Mouse (Mus musculus): ENCODE measurements around the gene Slc38a6. TPM values are rescaled to one million over a fixed set of nuclear protein-coding genes. Genes with fewer than 3 reads are reported as not detected.

The Slc38a6 gene
- polyA plus RNA-seq, 2 experiments = 13.1 to 37.6 TPM

GRCm38 (mm10) chr12:73357736-73358135, 71.2 kb downstream of the Slc38a6 start:
- Histone ChIP-seq H3K27ac (replicated peaks; ENCODE audit: low read depth, low read length) (no peak overlapping the region), H3K4me3 (replicated peaks; ENCODE audit: low read length) (no peak overlapping the region), H3K9ac (ENCODE audit: low read depth, low read length, severe bottlenecking) (no peak overlapping the region), H3K4me2 (replicated peaks; ENCODE audit: low read depth, low read length, severe bottlenecking) (no peak overlapping the region), H3K27me3 (ENCODE audit: control insufficient read depth, insufficient read depth, low read length) (no peaks in the 10 kb centered on the region), H3K36me3 (ENCODE audit: control insufficient read depth, insufficient read depth, low read length) (no peaks in the 10 kb centered on the region), H3K4me1 (ENCODE audit: control insufficient read depth, insufficient read depth, low read length) (peaks cover 20% of the 10 kb centered on the region), H3K9me3 (ENCODE audit: control insufficient read depth, low read length) (0 out of 2 replicates have a peak, but pooled peaks cover 3% of the 10 kb centered on the region)
- no peak for TF ChIP-seq POLR2A (IDR thresholded peaks at IDR 0.05; ENCODE audit: borderline replicate concordance, extremely low read depth, insufficient read depth, insufficient read length)
- no peak for ATAC-seq (ENCODE audit: low FRiP score, low read depth)
- 87% methylated on average over 3 of the region's 3 CpGs for WGBS
- DNase-seq (ENCODE audit: low spot score) = no peak

DNA sequence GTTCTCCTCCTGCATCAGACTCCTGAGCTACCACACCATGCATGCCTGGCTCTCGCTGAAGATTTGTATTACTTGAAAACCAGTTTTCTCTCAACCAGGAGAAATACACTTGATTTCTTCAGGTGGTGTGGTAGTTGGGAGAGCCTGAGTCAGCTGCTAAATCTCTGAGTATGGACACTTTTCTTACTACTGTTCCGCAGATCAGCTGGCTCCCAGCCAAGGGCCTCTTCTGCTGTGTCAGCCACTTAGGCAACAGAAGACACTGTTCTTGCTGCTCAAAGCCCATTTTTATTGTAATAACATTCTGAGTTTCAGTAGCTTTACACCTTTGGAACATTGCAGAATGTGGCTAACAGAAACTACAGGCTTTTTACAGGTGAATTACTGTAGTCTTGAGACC, 72.1 kb downstream of the Slc38a6 start:
- H3K4me1 ChIP-seq (ENCODE audit: control insufficient read depth, insufficient read depth, low read length) = peaks cover 20% of the 10 kb centered on the region
- no peak overlapping the region for H3K4me2 ChIP-seq (replicated peaks; ENCODE audit: low read depth, low read length, severe bottlenecking)
- no peak for ATAC-seq (ENCODE audit: low FRiP score, low read depth)
- no peak overlapping the region for H3K4me3 ChIP-seq (replicated peaks; ENCODE audit: low read length)
- WGBS = 79% methylated on average over 2 of the region's 2 CpGs
- no peaks in the 10 kb centered on the region for H3K36me3 ChIP-seq (ENCODE audit: control insufficient read depth, insufficient read depth, low read length)
- no peak overlapping the region for H3K9ac ChIP-seq (ENCODE audit: low read depth, low read length, severe bottlenecking)
- H3K27me3 ChIP-seq (ENCODE audit: control insufficient read depth, insufficient read depth, low read length) = no peaks in the 10 kb centered on the region
- no peak overlapping the region for H3K27ac ChIP-seq (replicated peaks; ENCODE audit: low read depth, low read length)
- no peak for TF ChIP-seq POLR2A (IDR thresholded peaks at IDR 0.05; ENCODE audit: borderline replicate concordance, extremely low read depth, insufficient read depth, insufficient read length)
- H3K9me3 ChIP-seq (ENCODE audit: control insufficient read depth, low read length) = 0 out of 2 replicates have a peak, but pooled peaks cover 3% of the 10 kb centered on the region
- DNase-seq (ENCODE audit: low spot score) = peak; percentile 51

GRCm38 (mm10) chr12:73359520-73359919, 72.9 kb downstream of the Slc38a6 start:
- no peaks in the 10 kb centered on the region for H3K27me3 ChIP-seq (ENCODE audit: control insufficient read depth, insufficient read depth, low read length)
- no peak for DNase-seq (ENCODE audit: low spot score)
- H3K36me3 ChIP-seq (ENCODE audit: control insufficient read depth, insufficient read depth, low read length) = no peaks in the 10 kb centered on the region
- no peak overlapping the region for H3K4me2 ChIP-seq (replicated peaks; ENCODE audit: low read depth, low read length, severe bottlenecking)
- no peak for ATAC-seq (ENCODE audit: low FRiP score, low read depth)
- H3K27ac ChIP-seq (replicated peaks; ENCODE audit: low read depth, low read length) = no peak overlapping the region
- H3K4me3 ChIP-seq (replicated peaks; ENCODE audit: low read length) = no peak overlapping the region
- H3K4me1 ChIP-seq (ENCODE audit: control insufficient read depth, insufficient read depth, low read length) = peaks cover 14% of the 10 kb centered on the region
- 85% methylated on average over 4 of the region's 4 CpGs for WGBS
- no peak for TF ChIP-seq POLR2A (IDR thresholded peaks at IDR 0.05; ENCODE audit: borderline replicate concordance, extremely low read depth, insufficient read depth, insufficient read length)
- H3K9me3 ChIP-seq (ENCODE audit: control insufficient read depth, low read length) = 0 out of 2 replicates have a peak, but pooled peaks cover 3% of the 10 kb centered on the region
- no peak overlapping the region for H3K9ac ChIP-seq (ENCODE audit: low read depth, low read length, severe bottlenecking)

- H3K4me3 ChIP-seq (replicated peaks; ENCODE audit: low read length) = no peak overlapping the region
- TF ChIP-seq POLR2A (IDR thresholded peaks at IDR 0.05; ENCODE audit: borderline replicate concordance, extremely low read depth, insufficient read depth, insufficient read length) = no peak
- DNase-seq (ENCODE audit: low spot score) (no peak), ATAC-seq (ENCODE audit: low FRiP score, low read depth) (no peak)
- 0 out of 2 replicates have a peak, but pooled peaks cover 3% of the 10 kb centered on the region for H3K9me3 ChIP-seq (ENCODE audit: control insufficient read depth, low read length)
- H3K27me3 ChIP-seq (ENCODE audit: control insufficient read depth, insufficient read depth, low read length) = no peaks in the 10 kb centered on the region
- WGBS = 82% methylated on average over 11 of the region's 11 CpGs
- H3K4me1 ChIP-seq (ENCODE audit: control insufficient read depth, insufficient read depth, low read length) = peaks cover 6% of the 10 kb centered on the region; the same call in 1 of the 2 replicates
- no peak overlapping the region for H3K4me2 ChIP-seq (replicated peaks; ENCODE audit: low read depth, low read length, severe bottlenecking)
- H3K9ac ChIP-seq (ENCODE audit: low read depth, low read length, severe bottlenecking) = no peak overlapping the region
- no peaks in the 10 kb centered on the region for H3K36me3 ChIP-seq (ENCODE audit: control insufficient read depth, insufficient read depth, low read length)
- no peak overlapping the region for H3K27ac ChIP-seq (replicated peaks; ENCODE audit: low read depth, low read length)
Observed at GRCm38 (mm10) chr12:73361201-73361600, 74.6 kb downstream of the Slc38a6 start.

- no peak overlapping the region for H3K9ac ChIP-seq (ENCODE audit: low read depth, low read length, severe bottlenecking)
- DNase-seq (ENCODE audit: low spot score) (no peak), ATAC-seq (ENCODE audit: low FRiP score, low read depth) (no peak)
- H3K4me2 ChIP-seq (replicated peaks; ENCODE audit: low read depth, low read length, severe bottlenecking) = no peak overlapping the region
- H3K9me3 ChIP-seq (ENCODE audit: control insufficient read depth, low read length) = 0 out of 2 replicates have a peak, but pooled peaks cover 1% of the 10 kb centered on the region
- WGBS = 79% methylated on average over 6 of the region's 6 CpGs
- no peaks in the 10 kb centered on the region for H3K36me3 ChIP-seq (ENCODE audit: control insufficient read depth, insufficient read depth, low read length)
- no peak overlapping the region for H3K4me3 ChIP-seq (replicated peaks; ENCODE audit: low read length)
- no peak for TF ChIP-seq POLR2A (IDR thresholded peaks at IDR 0.05; ENCODE audit: borderline replicate concordance, extremely low read depth, insufficient read depth, insufficient read length)
- H3K27me3 ChIP-seq (ENCODE audit: control insufficient read depth, insufficient read depth, low read length) = no peaks in the 10 kb centered on the region
- H3K4me1 ChIP-seq (ENCODE audit: control insufficient read depth, insufficient read depth, low read length) = peaks cover 21% of the 10 kb centered on the region
- H3K27ac ChIP-seq (replicated peaks; ENCODE audit: low read depth, low read length) = no peak overlapping the region
Observed at GRCm38 (mm10) chr12:73363401-73363800, 76.8 kb downstream of the Slc38a6 start.

- no peak overlapping the region for H3K27ac ChIP-seq (replicated peaks; ENCODE audit: low read depth, low read length)
- ATAC-seq (ENCODE audit: low FRiP score, low read depth) (no peak), DNase-seq (ENCODE audit: low spot score) (no peak)
- TF ChIP-seq POLR2A (IDR thresholded peaks at IDR 0.05; ENCODE audit: borderline replicate concordance, extremely low read depth, insufficient read depth, insufficient read length) = no peak
- 83% methylated on average over 3 of the region's 3 CpGs for whole genome bisulfite sequencing
- H3K4me1 ChIP-seq (ENCODE audit: control insufficient read depth, insufficient read depth, low read length) = peaks cover 25% of the 10 kb centered on the region
- H3K9me3 ChIP-seq (ENCODE audit: control insufficient read depth, low read length) = no peaks in the 10 kb centered on the region
- no peak overlapping the region for H3K4me3 ChIP-seq (replicated peaks; ENCODE audit: low read length)
- H3K4me2 ChIP-seq (replicated peaks; ENCODE audit: low read depth, low read length, severe bottlenecking) = no peak overlapping the region
- no peak overlapping the region for H3K9ac ChIP-seq (ENCODE audit: low read depth, low read length, severe bottlenecking)
- H3K36me3 ChIP-seq (ENCODE audit: control insufficient read depth, insufficient read depth, low read length) = no peaks in the 10 kb centered on the region
- H3K27me3 ChIP-seq (ENCODE audit: control insufficient read depth, insufficient read depth, low read length) = no peaks in the 10 kb centered on the region
Observed at GRCm38 (mm10) chr12:73363956-73364355, 77.4 kb downstream of the Slc38a6 start.
